Mouse (Mus musculus): Measurements from ENCODE around the gene Gstt3. TPM values are rescaled to one million over a fixed set of nuclear protein-coding genes. Genes with fewer than 3 reads are reported as not detected.

The Gstt3 gene
- 16.1 TPM for polyA plus RNA-seq (2014; fragmentation: Illumina TruSeq; extraction: RNeasy Lipid Tissue Mini Kit (QIAGEN cat#74804); ENCODE audit: low read depth, low replicate concordance)

DNA sequence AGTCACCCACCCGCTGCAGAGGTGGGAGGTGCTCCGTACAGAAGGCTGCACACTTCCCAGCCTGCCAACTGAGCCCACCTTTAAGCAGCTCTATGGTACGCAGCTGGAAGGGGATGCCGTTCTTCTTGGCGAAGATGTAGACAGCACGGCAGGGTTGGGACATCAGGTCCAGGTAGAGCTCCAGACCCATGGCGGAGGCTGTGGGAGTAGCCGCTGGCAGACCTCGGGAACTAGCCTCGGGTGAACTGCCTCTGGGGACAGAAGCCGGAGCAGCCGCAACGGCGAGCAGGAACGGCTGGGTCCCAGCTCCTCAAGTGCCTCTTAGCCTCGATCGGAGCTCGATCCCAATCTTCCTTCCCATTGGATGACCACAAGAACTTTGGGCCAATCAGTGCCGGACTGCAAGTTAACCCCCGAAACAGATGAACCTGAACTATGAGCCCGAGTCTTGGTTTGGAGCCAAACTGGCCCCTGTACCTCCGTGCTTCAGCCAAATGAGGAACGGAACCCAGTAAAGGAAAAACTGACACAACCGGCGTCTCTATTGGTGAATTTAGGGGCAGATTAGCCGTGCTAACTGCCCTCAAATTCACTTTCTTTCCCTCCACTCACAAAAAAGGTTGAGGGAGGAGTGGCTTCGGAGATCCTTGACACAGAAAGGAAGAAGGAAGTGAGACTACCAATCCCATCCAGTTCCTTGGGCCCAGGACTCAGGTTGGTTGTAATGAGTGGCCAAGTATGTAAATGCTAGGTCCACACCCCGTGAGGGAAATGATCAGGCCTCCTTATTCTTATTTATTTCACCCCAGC, at the start of gene Gstt3, which contains the start of gene Gm20441:
TSS of gene Gstt3 (minus strand) at position 646 of the 810 bp plus-strand sequence.
TSS of gene Gm20441 (minus strand) at position 186 of the 810 bp plus-strand sequence.

GRCm38 (mm10) chr10:75822443-75822842, 41.2 kb upstream of the Gstt3 start, which contains the start of gene Gstt4:
Gstt4 (minus strand) TSS chr10:75822543.

DNA sequence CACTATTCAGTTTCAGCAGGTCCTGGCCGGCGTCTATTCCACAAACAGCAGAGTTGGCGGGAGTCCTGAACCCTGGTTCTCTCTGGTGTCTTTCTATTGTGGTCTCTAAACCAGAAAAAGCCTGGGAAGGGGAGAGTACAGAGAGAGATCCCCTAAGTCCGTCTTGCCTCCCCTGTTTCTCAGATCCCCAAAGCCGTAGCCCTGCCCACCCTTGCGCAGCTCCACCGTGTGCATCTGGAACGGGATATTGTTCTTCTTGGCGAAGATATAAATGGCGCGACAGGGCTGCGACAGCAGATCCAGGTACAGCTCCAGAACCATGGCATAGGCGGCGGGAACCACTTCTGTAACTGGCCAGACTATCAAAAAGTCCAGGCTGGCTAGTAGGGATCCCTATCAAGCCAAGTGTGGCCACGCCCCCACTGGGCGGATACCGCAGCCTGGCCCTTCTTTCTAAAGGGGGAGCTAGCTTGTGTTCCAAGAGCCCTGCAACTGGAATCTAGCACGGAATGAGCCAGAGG, 17.0 kb upstream of the Gstt3 start, which contains the start of gene Gstt1:
TSS of gene Gstt1 (minus strand) at position 409 of the 521 bp plus-strand sequence.

GRCm38 (mm10) chr10:75772795-75773664, 8.2 kb downstream of the Gstt3 start, which contains the start of gene Ddt:
Ddt (minus strand) TSS chr10:75773414.

DNA sequence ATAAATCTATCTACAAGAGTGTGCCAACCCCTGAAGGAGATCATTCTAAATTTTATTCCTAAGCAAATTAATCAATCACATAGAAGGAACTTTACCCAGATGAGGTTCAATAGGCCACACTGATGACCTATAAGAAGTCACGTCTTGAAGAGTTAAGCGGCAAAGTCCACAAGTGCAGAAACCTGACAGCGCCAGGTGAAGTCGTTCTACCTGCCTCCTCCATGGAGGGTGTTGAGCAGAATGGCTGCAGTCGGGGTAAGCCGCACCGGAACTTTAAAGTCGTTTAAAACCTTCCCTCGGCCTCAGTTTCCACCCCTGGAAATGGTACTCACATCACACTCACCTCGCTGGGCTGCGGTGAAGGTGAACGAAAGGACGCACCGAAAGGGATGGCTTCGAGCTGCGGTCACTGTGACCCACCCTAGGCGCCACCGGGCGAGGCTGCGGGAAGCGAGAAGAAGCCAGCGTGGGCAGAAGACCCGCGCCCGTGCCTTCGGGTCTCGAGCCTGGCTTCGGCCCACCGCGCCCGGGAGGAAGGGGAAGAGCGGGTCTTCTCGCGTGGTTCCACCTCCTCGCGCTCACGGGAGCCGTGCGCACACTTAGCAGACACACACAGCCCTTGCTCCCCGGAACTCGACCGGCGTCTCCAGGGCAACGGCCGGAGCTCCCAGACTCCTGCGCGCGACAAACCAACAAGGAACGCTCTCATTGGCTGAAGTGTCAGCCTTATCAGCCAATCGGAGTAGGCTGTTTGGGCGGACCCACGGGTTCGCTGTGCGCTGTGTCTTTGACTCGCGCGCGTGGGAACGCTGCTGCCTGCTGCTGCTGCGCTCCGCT, 17.3 kb downstream of the Gstt3 start, which contains the start of gene Cabin1:
TSS of gene Cabin1 (minus strand) at position 660 of the 837 bp plus-strand sequence.

Other genes with a start within 250 kb of the Gstt3 start
- 0.98 TPM for gene Lrrc75b, start 221.1 kb downstream of the Gstt3 start, polyA plus RNA-seq (2014; fragmentation: Illumina TruSeq; extraction: RNeasy Lipid Tissue Mini Kit (QIAGEN cat#74804); ENCODE audit: low read depth, low replicate concordance)
- gene Ggt1, start 219.8 kb downstream of the Gstt3 start, polyA plus RNA-seq (2014; fragmentation: Illumina TruSeq; extraction: RNeasy Lipid Tissue Mini Kit (QIAGEN cat#74804); ENCODE audit: low read depth, low replicate concordance) = not detected
- gene Ggt5, start 192.1 kb downstream of the Gstt3 start, polyA plus RNA-seq (2014; fragmentation: Illumina TruSeq; extraction: RNeasy Lipid Tissue Mini Kit (QIAGEN cat#74804); ENCODE audit: low read depth, low replicate concordance) = 0.18 TPM
- gene Susd2, start 137.4 kb downstream of the Gstt3 start, polyA plus RNA-seq (2014; fragmentation: Illumina TruSeq; extraction: RNeasy Lipid Tissue Mini Kit (QIAGEN cat#74804); ENCODE audit: low read depth, low replicate concordance) = 0.55 TPM
- 3.8 TPM for gene Cabin1, start 17.1 kb downstream of the Gstt3 start, polyA plus RNA-seq (2014; fragmentation: Illumina TruSeq; extraction: RNeasy Lipid Tissue Mini Kit (QIAGEN cat#74804); ENCODE audit: low read depth, low replicate concordance)
- gene Ddt, start 8.0 kb downstream of the Gstt3 start, polyA plus RNA-seq (2014; fragmentation: Illumina TruSeq; extraction: RNeasy Lipid Tissue Mini Kit (QIAGEN cat#74804); ENCODE audit: low read depth, low replicate concordance) = 13.7 TPM
- gene Gm20441, start 460 bp downstream of the Gstt3 start, polyA plus RNA-seq (2014; fragmentation: Illumina TruSeq; extraction: RNeasy Lipid Tissue Mini Kit (QIAGEN cat#74804); ENCODE audit: low read depth, low replicate concordance) = not detected
- 0.70 TPM for gene Gstt1, start 17.2 kb upstream of the Gstt3 start, polyA plus RNA-seq (2014; fragmentation: Illumina TruSeq; extraction: RNeasy Lipid Tissue Mini Kit (QIAGEN cat#74804); ENCODE audit: low read depth, low replicate concordance)
- 296 TPM for gene Gstt4, start 41.1 kb upstream of the Gstt3 start, polyA plus RNA-seq (2014; fragmentation: Illumina TruSeq; extraction: RNeasy Lipid Tissue Mini Kit (QIAGEN cat#74804); ENCODE audit: low read depth, low replicate concordance)
- 77.7 TPM for gene Gstt2, start 56.0 kb upstream of the Gstt3 start, polyA plus RNA-seq (2014; fragmentation: Illumina TruSeq; extraction: RNeasy Lipid Tissue Mini Kit (QIAGEN cat#74804); ENCODE audit: low read depth, low replicate concordance)
- not detected for gene Mif, start 78.8 kb upstream of the Gstt3 start, polyA plus RNA-seq (2014; fragmentation: Illumina TruSeq; extraction: RNeasy Lipid Tissue Mini Kit (QIAGEN cat#74804); ENCODE audit: low read depth, low replicate concordance)
- gene Derl3, start 112.0 kb upstream of the Gstt3 start, polyA plus RNA-seq (2014; fragmentation: Illumina TruSeq; extraction: RNeasy Lipid Tissue Mini Kit (QIAGEN cat#74804); ENCODE audit: low read depth, low replicate concordance) = 1.5 TPM
- gene Smarcb1, start 140.2 kb upstream of the Gstt3 start, polyA plus RNA-seq (2014; fragmentation: Illumina TruSeq; extraction: RNeasy Lipid Tissue Mini Kit (QIAGEN cat#74804); ENCODE audit: low read depth, low replicate concordance) = 15.9 TPM
- 5.2 TPM for gene Chchd10, start 151.7 kb upstream of the Gstt3 start, polyA plus RNA-seq (2014; fragmentation: Illumina TruSeq; extraction: RNeasy Lipid Tissue Mini Kit (QIAGEN cat#74804); ENCODE audit: low read depth, low replicate concordance)
- 2.2 TPM for gene Mmp11, start 155.1 kb upstream of the Gstt3 start, polyA plus RNA-seq (2014; fragmentation: Illumina TruSeq; extraction: RNeasy Lipid Tissue Mini Kit (QIAGEN cat#74804); ENCODE audit: low read depth, low replicate concordance)
- gene Gm867, start 159.3 kb upstream of the Gstt3 start, polyA plus RNA-seq (2014; fragmentation: Illumina TruSeq; extraction: RNeasy Lipid Tissue Mini Kit (QIAGEN cat#74804); ENCODE audit: low read depth, low replicate concordance) = 0.69 TPM
- not detected for gene Vpreb3, start 161.6 kb upstream of the Gstt3 start, polyA plus RNA-seq (2014; fragmentation: Illumina TruSeq; extraction: RNeasy Lipid Tissue Mini Kit (QIAGEN cat#74804); ENCODE audit: low read depth, low replicate concordance)
- 6.6 TPM for gene Gm5134, start 173.1 kb upstream of the Gstt3 start, polyA plus RNA-seq (2014; fragmentation: Illumina TruSeq; extraction: RNeasy Lipid Tissue Mini Kit (QIAGEN cat#74804); ENCODE audit: low read depth, low replicate concordance)